Mouse (Mus musculus): ENCODE measurements at regions not wholly inside any gene's neighbourhood (a gene's known extent, or its start where the extent isn't known, plus 50 kb on each side); places are given as distances from the start of the nearest gene placed in this dataset.

DNA sequence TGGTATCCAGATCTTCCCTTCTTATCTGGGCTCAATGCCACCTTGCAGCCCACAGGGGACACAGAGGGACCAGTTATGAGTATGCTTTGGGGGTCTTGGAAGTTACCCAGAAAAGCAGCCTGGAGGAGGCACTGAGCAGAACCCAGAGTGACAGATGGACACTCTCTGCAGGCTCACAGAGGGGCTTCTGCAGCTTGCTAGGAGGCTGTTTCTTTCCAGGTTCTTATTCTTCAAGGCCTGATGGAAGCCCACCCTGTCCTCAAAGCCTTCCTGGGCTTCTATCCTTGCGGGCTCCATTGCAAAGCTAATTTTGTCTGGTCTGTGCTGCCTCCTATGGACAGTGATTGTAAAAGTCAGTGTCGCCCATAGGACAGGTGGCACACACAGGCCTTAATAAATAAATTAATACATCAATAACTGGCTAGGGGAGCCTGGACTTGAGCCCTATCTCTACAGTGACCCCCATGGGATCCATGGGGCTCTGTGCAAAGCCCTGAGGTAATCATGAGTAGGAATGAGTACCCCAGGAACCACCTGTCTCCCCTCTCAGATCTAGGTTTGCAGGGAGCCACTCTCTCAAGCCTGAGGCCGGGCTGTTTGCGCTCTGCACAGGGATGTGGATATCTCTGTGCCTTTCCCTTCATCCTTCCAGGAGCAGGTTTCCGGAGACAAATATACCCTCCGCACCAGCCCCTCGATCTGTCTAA, 163.4 kb downstream of the Rps24 start:
- Histone ChIP-seq H3K27ac (no peak overlapping the region), H3K9me3 (replicated peaks) (no peaks in the 10 kb centered on the region), H3K36me3 (no peaks in the 10 kb centered on the region), H3K27me3 (ENCODE audit: low read depth, poor library complexity, severe bottlenecking) (no peaks in the 10 kb centered on the region), H3K4me3 (no peak overlapping the region), H3K4me1 (no peaks in the 10 kb centered on the region)
- 81% methylated on average over 7 of the region's 7 CpGs for WGBS
- DNase-seq (ENCODE audit: low spot score): no peak

DNA sequence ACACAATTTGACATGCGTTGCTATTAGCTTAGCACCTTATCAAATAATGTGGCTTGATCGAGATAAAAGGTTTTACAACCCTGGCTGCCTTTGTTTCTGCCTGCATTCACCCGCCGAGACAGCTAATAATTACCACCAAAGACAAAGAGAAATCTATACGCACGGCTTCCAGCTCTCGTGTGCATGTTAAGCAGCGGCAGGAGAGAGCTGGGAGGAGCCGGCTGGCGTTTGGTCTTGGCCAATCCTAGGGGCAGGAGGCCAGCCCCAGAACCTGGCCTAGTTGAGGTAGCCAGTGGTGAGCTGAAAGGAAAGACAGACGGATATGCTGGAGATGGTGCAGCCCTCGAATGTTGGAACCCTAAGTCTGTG, 164.0 kb downstream of the Rps24 start:
- WGBS: 64% methylated on average over 12 of the region's 12 CpGs
- Histone ChIP-seq H3K27ac (no peak overlapping the region), H3K4me3 (no peak overlapping the region), H3K27me3 (ENCODE audit: low read depth, poor library complexity, severe bottlenecking) (no peaks in the 10 kb centered on the region), H3K9me3 (replicated peaks) (no peaks in the 10 kb centered on the region), H3K4me1 (no peaks in the 10 kb centered on the region), H3K36me3 (no peaks in the 10 kb centered on the region)
- no peak for DNase-seq (ENCODE audit: low spot score)

DNA sequence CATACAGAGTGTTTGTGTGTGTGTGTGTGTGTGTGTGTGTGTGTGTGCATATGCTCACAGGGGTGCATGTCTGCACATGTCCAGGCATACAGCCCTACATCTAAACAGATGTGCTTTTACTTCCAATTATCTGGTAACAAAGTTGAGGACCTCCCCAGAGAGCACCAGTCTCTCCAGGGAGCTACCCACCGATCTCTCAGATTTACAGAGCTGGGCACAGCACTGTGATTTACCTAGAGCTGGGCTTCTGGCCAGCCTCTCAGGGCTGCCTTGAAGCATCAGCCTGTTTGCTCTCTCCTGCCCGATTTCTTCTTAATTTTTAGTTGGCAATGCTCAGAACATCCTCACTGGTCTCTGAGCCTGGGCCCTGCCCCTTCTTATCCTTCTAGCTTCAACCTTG, 165.7 kb downstream of the Rps24 start:
- WGBS: 80% methylated on average over 2 of the region's 2 CpGs
- no peak for DNase-seq (ENCODE audit: low spot score)
- H3K4me3 ChIP-seq: no peak overlapping the region
- H3K9me3 ChIP-seq (replicated peaks): no peaks in the 10 kb centered on the region
- no peak overlapping the region for H3K27ac ChIP-seq
- no peaks in the 10 kb centered on the region for H3K36me3 ChIP-seq
- H3K27me3 ChIP-seq (ENCODE audit: low read depth, poor library complexity, severe bottlenecking): no peaks in the 10 kb centered on the region
- H3K4me1 ChIP-seq: no peaks in the 10 kb centered on the region

DNA sequence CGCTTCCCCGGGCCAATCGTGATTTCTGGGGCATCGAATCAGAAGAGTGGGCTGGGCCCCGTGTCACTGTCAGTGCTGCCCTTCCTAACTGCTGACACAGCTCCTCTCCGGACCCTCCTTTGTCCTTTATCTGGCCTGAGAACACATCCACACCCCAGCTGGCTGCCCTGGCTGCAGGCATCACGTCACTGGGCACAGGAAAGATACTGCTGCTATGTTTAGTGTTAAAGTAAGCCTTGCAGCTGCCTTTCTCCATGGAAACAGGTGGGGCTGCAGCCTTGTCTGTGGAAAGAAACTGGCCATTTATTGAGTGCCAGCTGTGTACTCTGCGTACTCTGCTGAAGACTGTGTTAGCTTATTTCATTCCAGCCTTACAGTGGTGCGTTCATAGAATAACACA, 168.7 kb downstream of the Rps24 start:
- WGBS: 78% methylated on average over 9 of the region's 9 CpGs
- no peaks in the 10 kb centered on the region for H3K36me3 ChIP-seq
- no peak overlapping the region for H3K4me3 ChIP-seq
- no peaks in the 10 kb centered on the region for H3K9me3 ChIP-seq (replicated peaks)
- no peaks in the 10 kb centered on the region for H3K4me1 ChIP-seq
- no peak overlapping the region for H3K27ac ChIP-seq
- H3K27me3 ChIP-seq (ENCODE audit: low read depth, poor library complexity, severe bottlenecking): no peaks in the 10 kb centered on the region
- no peak for DNase-seq (ENCODE audit: low spot score)

DNA sequence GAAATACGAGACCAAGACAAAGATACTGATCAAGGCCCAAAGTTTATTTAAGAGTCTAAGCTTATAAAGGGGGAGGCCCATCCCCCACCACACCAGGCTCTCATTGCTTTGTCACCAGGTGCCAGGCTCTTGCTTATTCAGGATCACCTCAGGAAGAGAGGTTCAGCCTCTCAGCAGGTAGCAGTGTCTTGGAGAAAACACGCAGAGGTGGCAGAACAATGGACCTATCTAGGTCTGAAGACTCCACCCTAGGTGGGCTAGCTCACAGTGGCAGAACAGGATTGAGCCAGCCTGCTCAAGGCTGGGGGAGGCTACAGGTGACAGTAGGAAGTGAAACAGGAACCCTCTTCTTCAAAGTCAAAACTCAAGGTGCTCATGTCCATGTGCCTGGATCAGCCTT, 174.9 kb downstream of the Rps24 start:
- Histone ChIP-seq H3K27me3 (ENCODE audit: low read depth, poor library complexity, severe bottlenecking) (no peaks in the 10 kb centered on the region), H3K4me1 (no peaks in the 10 kb centered on the region), H3K27ac (no peak overlapping the region), H3K4me3 (no peak overlapping the region), H3K9me3 (replicated peaks) (no peaks in the 10 kb centered on the region), H3K36me3 (no peaks in the 10 kb centered on the region)
- 79% methylated on average over 2 of the region's 2 CpGs for WGBS
- DNase-seq (ENCODE audit: low spot score): no peak

DNA sequence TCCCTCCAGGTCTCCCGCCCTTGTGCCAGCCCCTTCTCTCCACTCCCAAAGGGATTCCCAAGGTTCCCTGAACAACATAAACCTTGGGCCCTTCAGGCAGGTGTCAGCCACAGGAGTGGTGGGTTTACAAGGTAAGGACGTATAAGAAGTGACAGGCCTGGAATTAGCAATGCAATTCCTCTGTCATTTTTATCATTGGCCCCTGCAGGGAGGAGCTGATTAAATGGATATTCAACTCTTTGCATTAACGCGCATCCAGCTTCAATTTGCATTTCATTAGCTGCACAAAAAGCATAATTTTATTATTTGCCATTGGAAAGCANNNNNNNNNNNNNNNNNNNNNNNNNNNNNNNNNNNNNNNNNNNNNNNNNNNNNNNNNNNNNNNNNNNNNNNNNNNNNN, 178.3 kb downstream of the Rps24 start:
- no peaks in the 10 kb centered on the region for H3K27me3 ChIP-seq (ENCODE audit: low read depth, poor library complexity, severe bottlenecking)
- H3K36me3 ChIP-seq: no peaks in the 10 kb centered on the region
- no peak for DNase-seq (ENCODE audit: low spot score)
- H3K9me3 ChIP-seq (replicated peaks): no peaks in the 10 kb centered on the region
- H3K4me3 ChIP-seq: no peak overlapping the region
- 89% methylated on average over 4 of the region's 4 CpGs for WGBS
- no peaks in the 10 kb centered on the region for H3K4me1 ChIP-seq
- H3K27ac ChIP-seq: no peak overlapping the region

Measured in limb, embryonic 10.5 days (tissue).